Mouse (Mus musculus): Measurements from ENCODE around the gene Npr2.

GRCm38 (mm10) chr4:43668782-43669427, 37.2 kb downstream of the Npr2 start, which contains the start of the genes Tmem8b and Fam221b:
- TF ChIP-seq CTCF (IDR thresholded peaks at IDR 0.05; ENCODE audit: low read depth, low read length) (no peak), TAL1 (conservative IDR thresholded peaks at IDR 0.05; ENCODE audit: low read depth, low read length) (no peak), GATA2 (IDR thresholded peaks at IDR 0.05; ENCODE audit: borderline replicate concordance, low read depth, low read length) (no peak), GATA1 (IDR thresholded peaks at IDR 0.05; ENCODE audit: borderline replicate concordance, low read length) (no peak)
